Mouse (Mus musculus): Measurements from ENCODE around the gene Gm4559. TPM values are rescaled to one million over a fixed set of nuclear protein-coding genes. Genes with fewer than 3 reads are reported as not detected.

Gm4559 gene
- not detected for total RNA-seq (2023)

DNA sequence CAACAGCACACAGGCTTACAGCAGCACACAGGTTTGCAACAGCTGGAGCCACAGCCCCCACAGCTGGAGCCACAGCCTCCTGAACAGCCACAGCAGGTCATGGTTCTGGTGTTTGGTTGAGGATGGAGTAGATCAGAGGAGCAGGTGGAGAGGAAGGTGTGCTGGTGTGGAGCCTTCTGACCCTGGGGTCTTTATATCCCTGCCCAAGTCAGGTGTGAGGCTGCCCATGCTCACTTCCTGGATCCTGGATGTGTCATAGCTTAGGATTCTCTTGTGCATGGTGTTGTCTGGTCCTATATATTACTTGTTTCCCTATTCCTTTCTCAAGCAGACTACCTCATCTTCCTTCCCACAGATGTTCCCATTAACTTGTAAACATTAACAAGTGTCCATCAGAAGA is at the start of gene Gm4559:
TSS of gene Gm4559 (minus strand) at position 101 of the 400 bp plus-strand sequence.

GRCm38 (mm10) chr7:142303249-142303648 is 29.1 kb upstream of the Gm4559 start, which contains the start of gene Krtap5-4:
Gene Krtap5-4 (plus strand): TSS chr7:142303549.

GRCm38 (mm10) chr7:142297018-142297417 is 22.9 kb upstream of the Gm4559 start, which contains the start of gene Krtap5-1:
Gene Krtap5-1 (minus strand): TSS chr7:142297118.

DNA sequence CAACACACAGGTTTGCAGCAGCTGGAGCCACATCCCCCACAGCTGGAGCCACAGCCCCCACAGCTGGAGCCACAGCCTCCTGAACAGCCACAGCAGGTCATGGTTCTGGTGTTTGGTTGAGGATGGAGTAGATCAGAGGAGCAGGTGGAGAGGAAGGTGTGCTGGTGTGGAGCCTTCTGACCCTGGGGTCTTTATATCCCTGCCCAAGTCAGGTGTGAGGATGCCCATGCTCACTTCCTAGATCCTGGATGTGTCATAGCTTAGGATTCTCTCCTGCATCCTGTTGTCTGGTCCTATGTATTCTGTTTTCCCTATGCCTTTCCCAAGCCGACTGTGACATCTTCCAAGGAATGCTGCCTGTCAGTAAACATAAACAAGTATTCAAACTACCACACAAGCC is 15.9 kb downstream of the Gm4559 start, which contains the start of gene Gm2431:
TSS of gene Gm2431 (minus strand) at position 101 of the 400 bp plus-strand sequence.

GRCm38 (mm10) chr7:142240978-142241377 is 33.2 kb downstream of the Gm4559 start, which contains the start of gene Gm40460:
Gene Gm40460 (minus strand): TSS chr7:142241078.

DNA sequence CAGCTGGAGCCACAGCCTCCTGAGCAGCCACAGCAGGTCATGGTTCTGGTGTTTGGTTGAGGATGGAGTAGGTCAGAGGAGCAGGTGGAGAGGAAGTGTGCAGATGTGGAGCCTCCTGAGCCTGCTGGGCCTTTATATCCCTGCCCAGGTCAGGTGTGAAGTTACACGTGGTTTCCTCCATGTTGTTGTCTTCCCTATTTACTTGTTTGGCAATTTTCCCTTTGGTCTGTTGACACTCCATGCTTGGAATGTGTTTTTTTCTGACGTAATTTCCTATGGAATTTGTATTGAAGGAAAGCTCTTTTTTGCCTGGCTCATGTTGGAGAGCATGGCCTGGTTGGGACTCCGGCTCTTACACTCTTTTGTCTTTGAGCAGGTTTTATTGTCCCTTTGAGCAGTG is 44.3 kb downstream of the Gm4559 start, which contains the start of gene Krtap5-5:
TSS of gene Krtap5-5 (minus strand) at position 101 of the 400 bp plus-strand sequence.

Other genes with a start within 250 kb of the Gm4559 start
- gene Mob2, start 213.3 kb downstream of the Gm4559 start, total RNA-seq (2023) = 10 to 100 TPM; 51.1 to 64.6 TPM
- 1 to 10 TPM in 1 of 2 experiments, under 1 TPM in 1; 0.44 to 1.4 TPM for gene Dusp8, start 178.5 kb downstream of the Gm4559 start, total RNA-seq (2023)
- gene Gm45618, start 153.6 kb downstream of the Gm4559 start, total RNA-seq (2023) = not detected
- not detected for gene Gm39115, start 138.3 kb downstream of the Gm4559 start, total RNA-seq (2023)
- not detected for gene Gm45337, start 129.8 kb downstream of the Gm4559 start, total RNA-seq (2023)
- gene Gm29735, start 117.2 kb downstream of the Gm4559 start, total RNA-seq (2023) = not detected
- gene Gm4553, start 108.6 kb downstream of the Gm4559 start, total RNA-seq (2023) = not detected
- gene Krtap5-2, start 98.4 kb downstream of the Gm4559 start, total RNA-seq (2023) = not detected
- not detected for gene Gm10153, start 84.0 kb downstream of the Gm4559 start, total RNA-seq (2023)
- gene Krtap5-3, start 73.0 kb downstream of the Gm4559 start, total RNA-seq (2023) = not detected
- not detected for gene Gm7579, start 62.5 kb downstream of the Gm4559 start, total RNA-seq (2023)
- not detected for gene Krtap5-5, start 44.4 kb downstream of the Gm4559 start, total RNA-seq (2023)
- not detected for gene Gm40460, start 33.3 kb downstream of the Gm4559 start, total RNA-seq (2023)
- not detected for gene Gm2431, start 16.0 kb downstream of the Gm4559 start, total RNA-seq (2023)
- not detected for gene Krtap5-1, start 22.8 kb upstream of the Gm4559 start, total RNA-seq (2023)
- not detected for gene Krtap5-4, start 29.2 kb upstream of the Gm4559 start, total RNA-seq (2023)
- 10 to 100 TPM; 17.0 to 21.9 TPM for gene Ifitm10, start 99.4 kb upstream of the Gm4559 start, total RNA-seq (2023)
- gene Gm49369, start 108.3 kb upstream of the Gm4559 start, total RNA-seq (2023) = 10 to 100 TPM in 1 of 2 experiments, 1 to 10 TPM in 1; 2.6 to 11.5 TPM
- 100 to 1,000 TPM; 244 to 275 TPM for gene Ctsd, start 113.7 kb upstream of the Gm4559 start, total RNA-seq (2023)
- gene Syt8, start 160.5 kb upstream of the Gm4559 start, total RNA-seq (2023) = not detected
- not detected for gene Tnni2, start 167.4 kb upstream of the Gm4559 start, total RNA-seq (2023)
- gene Lsp1, start 186.4 kb upstream of the Gm4559 start, total RNA-seq (2023) = 100 to 1,000 TPM; 658 to 692 TPM
- gene Tnnt3, start 224.5 kb upstream of the Gm4559 start, total RNA-seq (2023) = 10 to 100 TPM; 27.2 to 28.5 TPM

Data from T-cell, adult 66 days (primary cell).